Mouse (Mus musculus) limb, embryonic 15.5 days (tissue): ENCODE measurements around the gene Rprd2. TPM values are rescaled to one million over a fixed set of nuclear protein-coding genes. Genes with fewer than 3 reads are reported as not detected.

Experiments
- ATAC-seq: fragments of 200-750 bp; cut with Nextera tagmentation; 2 replicates; pipeline ENCODE4 v1.8.0; 2017; ENCODE audit warnings: low read depth, moderate TSS enrichment; ENCODE audit not compliant: insufficient number of reproducible peaks, low FRiP score, low TSS enrichment
- H3K27ac ChIP-seq: fragments of 300-500 bp; sonication (generic); 2 replicates; pipeline ENCODE4 v1.5.1; 2015; ENCODE audit warnings: moderate library complexity, mild to moderate bottlenecking, inconsistent platforms
- H3K27me3 ChIP-seq: fragments of 300-500 bp; sonication (generic); 2 replicates; pipeline ENCODE4 v1.6.1; 2015; ENCODE audit warnings: inconsistent platforms
- H3K36me3 ChIP-seq: fragments of 300-500 bp; sonication (generic); 2 replicates; pipeline ENCODE4 v1.6.1; 2015; ENCODE audit warnings: inconsistent platforms
- H3K4me1 ChIP-seq: fragments of 300-500 bp; sonication (generic); 2 replicates; pipeline ENCODE4 v1.6.1; 2015; ENCODE audit warnings: inconsistent platforms
- H3K4me2 ChIP-seq: fragments of 300-500 bp; sonication (generic); 2 replicates; pipeline ENCODE4 v1.6.1; 2015; ENCODE audit warnings: mild to moderate bottlenecking, inconsistent platforms
- H3K4me3 ChIP-seq: fragments of 300-500 bp; sonication (generic); 2 replicates; pipeline ENCODE4 v1.5.1; 2015; ENCODE audit warnings: mild to moderate bottlenecking, inconsistent platforms
- H3K9ac ChIP-seq: fragments of 300-500 bp; sonication (generic); 2 replicates; pipeline ENCODE4 v1.6.1; 2015; ENCODE audit warnings: inconsistent platforms
- H3K9me3 ChIP-seq: fragments of 300-500 bp; sonication (generic); 2 replicates; pipeline ENCODE4 v1.6.1; 2016; ENCODE audit warnings: inconsistent platforms
- WGBS: fragments of 180-500 bp; shearing (Covaris S2); methylation state at CpG from one replicate; pipeline ENCODE4 v1.1.7; 2015; 5-methylcytosine and 5-hydroxymethylcytosine counted together
- polyA plus RNA-seq: library from polyadenylated mRNA; unstranded; fragments of >200 nt; fragmentation: Nextera tagmentation; extraction: Ambion mirVana; gene quantifications from 2 replicates; pipeline ENCODE4 v1.2.1, GENCODE M21; 2015

The Rprd2 gene
- polyA plus RNA-seq, 1 experiment from 2014 or later = 19.6 TPM

- H3K27ac ChIP-seq = peak within 1 kb of the TSS; percentile 85
- no peaks in the 10 kb centered on the region for H3K27me3 ChIP-seq
- no peaks in the 10 kb centered on the region for H3K9me3 ChIP-seq
- peak within 1 kb of the TSS; percentile 89 for H3K9ac ChIP-seq
- peak within 1 kb of the TSS; percentile 86 for H3K4me3 ChIP-seq
- H3K36me3 ChIP-seq = peaks cover 26% of the 10 kb centered on the region
- H3K4me2 ChIP-seq = peak within 1 kb of the TSS; percentile 55
- H3K4me1 ChIP-seq = no peaks in the 10 kb centered on the region
- under 1% methylated on average over 56 of the region's 56 CpGs for WGBS
- ATAC-seq = peak; percentile 91
Measured at GRCm38 (mm10) chr3:95855502-95856089, 36.9 kb upstream of the Rprd2 start, which contains the start of gene Prpf3. Gene Prpf3, minus strand, starts transcription at chr3:95855885.

GRCm38 (mm10) chr3:95851317-95851716, 32.7 kb upstream of the Rprd2 start:
- H3K9ac ChIP-seq = no peak overlapping the region
- H3K4me3 ChIP-seq = no peak overlapping the region
- no peaks in the 10 kb centered on the region for H3K27me3 ChIP-seq
- no peak overlapping the region for H3K4me2 ChIP-seq
- H3K4me1 ChIP-seq = no peaks in the 10 kb centered on the region
- peaks cover 68% of the 10 kb centered on the region for H3K36me3 ChIP-seq
- no peak overlapping the region for H3K27ac ChIP-seq
- no peak for ATAC-seq
- H3K9me3 ChIP-seq = no peaks in the 10 kb centered on the region
- 97% methylated on average over 8 of the region's 8 CpGs for WGBS

- ATAC-seq = no peak
- Histone ChIP-seq H3K4me3 (no peak overlapping the region), H3K4me1 (no peaks in the 10 kb centered on the region), H3K36me3 (peaks cover 74% of the 10 kb centered on the region), H3K27ac (no peak overlapping the region), H3K9ac (no peak overlapping the region), H3K4me2 (no peak overlapping the region), H3K9me3 (no peaks in the 10 kb centered on the region), H3K27me3 (no peaks in the 10 kb centered on the region)
- WGBS = 79% methylated on average over 4 of the region's 4 CpGs
Measured at GRCm38 (mm10) chr3:95850611-95851010, 31.9 kb upstream of the Rprd2 start.

- Histone ChIP-seq H3K9ac (no peak overlapping the region), H3K36me3 (peaks cover 85% of the 10 kb centered on the region), H3K4me3 (no peak overlapping the region), H3K9me3 (no peaks in the 10 kb centered on the region), H3K27me3 (no peaks in the 10 kb centered on the region), H3K27ac (no peak overlapping the region), H3K4me1 (no peaks in the 10 kb centered on the region), H3K4me2 (no peak overlapping the region)
- WGBS = 91% methylated on average over 3 of the region's 3 CpGs
- no peak for ATAC-seq
Measured at GRCm38 (mm10) chr3:95842503-95843214, 24.0 kb upstream of the Rprd2 start.

GRCm38 (mm10) chr3:95839250-95839649, 20.6 kb upstream of the Rprd2 start:
- WGBS = 91% methylated on average over 2 of the region's 2 CpGs
- no peak overlapping the region for H3K27ac ChIP-seq
- no peaks in the 10 kb centered on the region for H3K9me3 ChIP-seq
- H3K4me2 ChIP-seq = no peak overlapping the region
- H3K4me3 ChIP-seq = no peak overlapping the region
- H3K9ac ChIP-seq = no peak overlapping the region
- ATAC-seq = no peak
- no peaks in the 10 kb centered on the region for H3K4me1 ChIP-seq
- H3K36me3 ChIP-seq = peaks cover 80% of the 10 kb centered on the region
- H3K27me3 ChIP-seq = no peaks in the 10 kb centered on the region

GRCm38 (mm10) chr3:95829053-95829452, 10.4 kb upstream of the Rprd2 start:
- no peak overlapping the region for H3K4me2 ChIP-seq
- H3K36me3 ChIP-seq = peaks cover 59% of the 10 kb centered on the region
- no peaks in the 10 kb centered on the region for H3K27me3 ChIP-seq
- H3K27ac ChIP-seq = no peak overlapping the region
- no peaks in the 10 kb centered on the region for H3K9me3 ChIP-seq
- H3K4me3 ChIP-seq = no peak overlapping the region
- ATAC-seq = no peak
- WGBS = 97% methylated on average over 4 of the region's 4 CpGs
- no peaks in the 10 kb centered on the region for H3K4me1 ChIP-seq
- no peak overlapping the region for H3K9ac ChIP-seq

GRCm38 (mm10) chr3:95826275-95826674, 7.6 kb upstream of the Rprd2 start:
- Histone ChIP-seq H3K9me3 (no peaks in the 10 kb centered on the region), H3K4me3 (no peak overlapping the region), H3K27ac (no peak overlapping the region), H3K4me2 (no peak overlapping the region), H3K36me3 (peaks cover 34% of the 10 kb centered on the region), H3K9ac (no peak overlapping the region), H3K4me1 (no peaks in the 10 kb centered on the region), H3K27me3 (no peaks in the 10 kb centered on the region)
- ATAC-seq = no peak
- WGBS = 58% methylated on average over 2 of the region's 2 CpGs

- Histone ChIP-seq H3K4me1 (peaks cover 9% of the 10 kb centered on the region), H3K4me3 (peak overlapping the region; percentile 73), H3K27me3 (no peaks in the 10 kb centered on the region), H3K36me3 (no peaks in the 10 kb centered on the region), H3K9me3 (no peaks in the 10 kb centered on the region), H3K4me2 (peak overlapping the region; percentile 49), H3K27ac (peak overlapping the region; percentile 100), H3K9ac (peak overlapping the region; percentile 58; the same call in 1 of the 2 replicates)
- ATAC-seq = no peak
- WGBS = 31% methylated on average over 10 of the region's 10 CpGs
Measured at GRCm38 (mm10) chr3:95820046-95821010, 1.7 kb upstream of the Rprd2 start.

- Histone ChIP-seq H3K4me1 (peaks cover 9% of the 10 kb centered on the region), H3K9ac (peak overlapping the region; percentile 58), H3K9me3 (no peaks in the 10 kb centered on the region), H3K4me2 (peak overlapping the region; percentile 49), H3K27ac (peak overlapping the region; percentile 100), H3K27me3 (no peaks in the 10 kb centered on the region), H3K4me3 (peak overlapping the region; percentile 73), H3K36me3 (no peaks in the 10 kb centered on the region)
- ATAC-seq = peak; percentile 96
- WGBS = under 1% methylated on average over 49 of the region's 49 CpGs
Measured at GRCm38 (mm10) chr3:95819351-95819985, 805 bp upstream of the Rprd2 start.

- Histone ChIP-seq H3K27me3 (no peaks in the 10 kb centered on the region), H3K36me3 (no peaks in the 10 kb centered on the region), H3K4me1 (peaks cover 9% of the 10 kb centered on the region), H3K4me2 (peak overlapping the region; percentile 49), H3K27ac (peak overlapping the region; percentile 100), H3K4me3 (peak overlapping the region; percentile 73), H3K9ac (peak overlapping the region; percentile 77), H3K9me3 (no peaks in the 10 kb centered on the region)
- under 1% methylated on average over 21 of the region's 21 CpGs for WGBS
- no peak for ATAC-seq
Measured at GRCm38 (mm10) chr3:95818026-95818511, 594 bp downstream of the Rprd2 start.

- WGBS = 85% methylated on average over 3 of the region's 3 CpGs
Measured at GRCm38 (mm10) chr3:95816681-95817080, 2.0 kb downstream of the Rprd2 start.

More at GRCm38 (mm10) chr3:95816681-95817080, 2.0 kb downstream of the Rprd2 start:
- no peak overlapping the region for H3K27ac ChIP-seq
- no peak overlapping the region for H3K9ac ChIP-seq
- H3K4me1 ChIP-seq = peaks cover 9% of the 10 kb centered on the region
- no peaks in the 10 kb centered on the region for H3K27me3 ChIP-seq
- no peaks in the 10 kb centered on the region for H3K9me3 ChIP-seq
- ATAC-seq = no peak
- H3K4me2 ChIP-seq = peak overlapping the region; percentile 49; the same call in 1 of the 2 replicates
- H3K4me3 ChIP-seq = no peak overlapping the region
- no peaks in the 10 kb centered on the region; the same call in 1 of the 2 replicates for H3K36me3 ChIP-seq
